Mouse (Mus musculus) heart, adult 9 months (tissue): ENCODE measurements at regions not wholly inside any gene's neighbourhood (a gene's known extent, or its start where the extent isn't known, plus 50 kb on each side); places are given as distances from the start of the nearest gene placed in this dataset.

ENCODE experiments used
- DNase-seq, 2 experiments: peaks; one replicate each; pipeline ENCODE4 v3.0.0; 2022; ENCODE audit warnings: low spot score in 2 of 2

DNA sequence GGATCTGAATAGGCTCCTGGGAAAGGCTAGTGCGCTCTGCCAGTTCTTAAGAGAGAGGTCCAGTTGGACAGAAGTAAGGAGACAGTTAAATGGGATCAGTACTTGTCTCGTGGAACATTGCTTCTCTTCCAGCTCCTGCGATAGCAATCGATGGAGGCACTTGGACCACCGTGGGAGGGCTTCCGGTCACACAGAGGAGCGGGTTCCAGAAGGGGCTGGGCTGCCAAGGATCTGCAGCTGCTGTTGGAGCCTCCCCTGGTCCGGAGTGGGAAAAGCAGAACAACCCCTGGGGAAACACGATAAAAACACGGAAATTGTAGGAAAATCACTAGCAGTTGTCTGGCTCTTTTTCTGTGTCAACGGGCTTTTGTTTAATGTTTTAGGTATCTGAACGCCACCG is 252.3 kb upstream of the Gm5148 start:
- DNase-seq: peak; percentile 91

GRCm38 (mm10) chr3:37975194-37975756 is 251.0 kb upstream of the Gm5148 start:
- DNase-seq: peak in 1 of 2 experiments; percentile 23

GRCm38 (mm10) chr3:37972931-37973330 is 248.6 kb upstream of the Gm5148 start:
- DNase-seq: no peak

DNA sequence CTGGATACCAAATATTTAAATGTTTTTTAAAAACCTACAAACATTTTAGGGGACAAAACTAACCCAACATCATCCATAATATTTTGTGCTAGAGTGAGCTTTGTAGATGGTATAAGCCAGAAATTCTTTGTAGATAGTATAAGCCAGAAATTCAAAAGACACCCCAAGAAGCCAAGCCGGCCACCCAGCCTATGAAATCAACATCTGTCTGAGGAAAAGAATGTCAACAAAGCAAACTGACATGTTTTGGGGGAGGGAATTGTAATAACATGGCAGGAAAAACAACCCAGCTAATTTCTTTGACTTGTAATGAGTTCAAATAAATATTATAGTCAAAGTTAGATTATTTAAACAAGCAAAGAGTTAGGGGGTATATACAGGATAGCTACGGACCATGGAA is 246.9 kb upstream of the Gm5148 start:
- DNase-seq: no peak

- no peak for DNase-seq
Measured at GRCm38 (mm10) chr3:37968654-37969053, 244.4 kb upstream of the Gm5148 start.

DNA sequence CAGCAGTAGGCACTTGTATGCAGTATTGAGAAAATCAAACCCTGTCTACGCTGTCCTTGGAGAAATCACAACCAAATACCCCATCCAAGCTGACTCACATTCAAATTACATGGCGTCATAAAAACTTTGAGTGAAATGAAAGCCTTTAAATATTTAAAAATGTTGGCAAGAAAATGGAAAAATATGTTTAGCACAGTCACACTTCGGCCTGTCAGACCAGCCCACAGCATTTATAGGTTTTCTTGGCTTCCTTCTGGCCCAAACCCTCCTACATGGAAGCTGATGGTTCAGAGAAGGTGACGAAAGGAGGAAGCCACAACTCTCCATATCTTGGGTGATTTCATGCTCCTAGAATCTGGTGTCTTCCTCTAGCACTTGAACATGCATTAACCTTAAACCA is 240.9 kb upstream of the Gm5148 start:
- no peak for DNase-seq

- no peak for DNase-seq
Measured at GRCm38 (mm10) chr3:37964083-37964482, 239.8 kb upstream of the Gm5148 start.

DNA sequence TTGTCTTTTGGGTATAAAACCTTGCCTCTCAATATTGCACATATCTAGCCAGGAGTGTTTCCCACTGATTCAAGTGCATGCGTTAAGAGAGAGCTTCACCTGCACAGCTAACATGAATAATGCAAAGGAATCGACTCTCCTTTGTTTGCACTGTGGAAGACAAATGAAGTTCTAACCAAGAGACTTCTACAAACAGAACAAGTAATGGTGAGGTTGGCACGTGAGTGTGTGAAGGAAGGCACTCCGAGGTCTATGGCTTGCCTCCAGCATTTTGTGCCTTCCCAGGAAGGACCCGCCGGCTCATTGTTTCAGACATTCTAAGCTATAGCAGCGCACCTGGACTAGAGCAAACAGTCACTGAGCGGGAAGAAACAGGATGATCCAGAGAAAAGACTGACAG is 238.5 kb upstream of the Gm5148 start:
- DNase-seq: no peak

DNA sequence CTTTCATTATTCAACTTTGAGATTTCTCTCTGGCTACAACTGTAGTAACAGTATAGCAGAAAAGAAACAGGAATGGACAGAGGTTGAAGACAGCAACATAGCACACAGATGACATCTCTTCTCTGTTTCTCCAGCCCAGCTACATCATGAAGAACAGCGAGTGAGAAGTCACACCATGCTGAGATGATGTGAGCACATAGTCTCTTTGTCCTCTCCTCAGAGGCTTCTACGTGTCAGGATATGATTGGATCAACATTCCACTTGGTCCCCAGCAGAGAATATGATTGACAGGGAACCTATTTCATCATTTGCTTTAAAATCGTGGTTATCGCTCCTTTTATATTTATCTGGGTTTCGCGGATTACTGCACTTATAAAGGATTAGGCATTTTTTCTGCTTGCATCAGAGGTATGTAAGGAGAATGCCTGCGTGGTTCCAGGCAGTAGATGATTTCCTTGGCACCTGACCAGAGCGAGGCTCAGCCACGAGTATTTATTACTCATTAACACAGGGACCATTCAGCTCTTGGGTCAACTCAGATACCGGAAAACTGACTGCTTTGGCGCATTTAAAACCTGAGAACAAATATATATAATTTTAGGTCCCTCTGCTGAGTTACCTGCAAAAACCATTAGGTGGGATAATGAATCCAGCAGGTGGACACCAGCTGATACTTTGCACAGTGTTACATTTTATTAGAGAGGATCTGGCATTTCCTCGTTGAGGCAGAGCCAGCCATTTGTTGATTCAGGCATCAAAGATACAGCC is 237.9 kb upstream of the Gm5148 start:
- no peak for DNase-seq

DNA sequence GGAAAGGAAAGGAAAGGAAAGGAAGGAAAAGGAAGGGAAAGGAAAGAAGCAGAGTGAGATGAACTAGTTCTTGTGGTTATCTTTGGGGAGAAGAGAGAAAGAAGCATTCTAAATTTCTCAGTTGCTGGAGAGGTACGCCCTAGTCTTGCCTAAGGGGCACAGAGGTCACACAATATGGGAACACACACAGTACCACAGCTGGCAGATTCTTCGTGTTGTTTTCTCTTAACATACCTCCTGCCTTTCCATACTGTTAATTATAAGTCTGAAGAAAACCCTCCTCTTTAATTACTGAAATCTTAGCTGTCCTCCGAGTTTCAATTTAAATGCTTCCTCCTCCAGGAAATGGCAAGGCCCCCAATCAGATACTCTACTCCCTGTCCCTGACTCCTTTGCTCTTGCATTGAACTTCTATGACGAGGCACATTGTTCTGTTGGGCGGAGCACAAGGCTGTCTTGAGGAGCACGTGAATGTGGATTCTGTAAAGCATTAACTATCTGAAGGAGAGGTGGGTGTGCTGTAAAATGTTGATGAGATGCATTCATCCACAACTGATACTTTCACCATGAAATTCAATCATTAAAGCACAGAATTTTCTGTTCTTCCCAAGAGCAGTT is 234.2 kb upstream of the Gm5148 start:
- DNase-seq: no peak

DNA sequence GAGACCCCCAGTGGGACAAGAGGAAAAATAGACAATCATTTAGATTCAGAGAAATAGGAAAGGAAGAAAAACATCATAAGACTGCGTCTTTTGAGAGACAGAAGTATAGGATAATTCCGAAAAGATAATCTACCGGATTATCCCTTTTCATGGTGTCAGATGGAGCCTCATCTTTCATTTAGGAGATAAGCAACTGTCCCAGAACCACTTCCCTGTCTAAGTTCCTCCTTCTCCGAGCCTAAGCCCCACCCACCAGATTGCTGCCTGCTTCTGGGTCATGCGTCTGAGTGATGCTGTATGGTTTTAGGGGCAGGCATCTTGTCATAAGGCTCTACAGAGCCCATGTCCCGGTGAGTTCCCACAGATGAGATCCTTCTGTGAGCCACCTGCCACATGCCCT is 232.3 kb upstream of the Gm5148 start:
- no peak for DNase-seq

- DNase-seq: no peak
Measured at GRCm38 (mm10) chr3:37952891-37953290, 228.6 kb upstream of the Gm5148 start.

GRCm38 (mm10) chr3:37952251-37952650 is 228.0 kb upstream of the Gm5148 start:
- no peak for DNase-seq

- no peak for DNase-seq
Measured at GRCm38 (mm10) chr3:37943661-37944060, 219.4 kb upstream of the Gm5148 start.

GRCm38 (mm10) chr3:37940016-37940415 is 215.7 kb upstream of the Gm5148 start:
- DNase-seq: no peak

GRCm38 (mm10) chr3:37938870-37939269 is 214.6 kb upstream of the Gm5148 start:
- DNase-seq: no peak

- peak; percentile 69 to 71 for DNase-seq
Measured at GRCm38 (mm10) chr3:37938284-37938596, 213.9 kb upstream of the Gm5148 start.

DNA sequence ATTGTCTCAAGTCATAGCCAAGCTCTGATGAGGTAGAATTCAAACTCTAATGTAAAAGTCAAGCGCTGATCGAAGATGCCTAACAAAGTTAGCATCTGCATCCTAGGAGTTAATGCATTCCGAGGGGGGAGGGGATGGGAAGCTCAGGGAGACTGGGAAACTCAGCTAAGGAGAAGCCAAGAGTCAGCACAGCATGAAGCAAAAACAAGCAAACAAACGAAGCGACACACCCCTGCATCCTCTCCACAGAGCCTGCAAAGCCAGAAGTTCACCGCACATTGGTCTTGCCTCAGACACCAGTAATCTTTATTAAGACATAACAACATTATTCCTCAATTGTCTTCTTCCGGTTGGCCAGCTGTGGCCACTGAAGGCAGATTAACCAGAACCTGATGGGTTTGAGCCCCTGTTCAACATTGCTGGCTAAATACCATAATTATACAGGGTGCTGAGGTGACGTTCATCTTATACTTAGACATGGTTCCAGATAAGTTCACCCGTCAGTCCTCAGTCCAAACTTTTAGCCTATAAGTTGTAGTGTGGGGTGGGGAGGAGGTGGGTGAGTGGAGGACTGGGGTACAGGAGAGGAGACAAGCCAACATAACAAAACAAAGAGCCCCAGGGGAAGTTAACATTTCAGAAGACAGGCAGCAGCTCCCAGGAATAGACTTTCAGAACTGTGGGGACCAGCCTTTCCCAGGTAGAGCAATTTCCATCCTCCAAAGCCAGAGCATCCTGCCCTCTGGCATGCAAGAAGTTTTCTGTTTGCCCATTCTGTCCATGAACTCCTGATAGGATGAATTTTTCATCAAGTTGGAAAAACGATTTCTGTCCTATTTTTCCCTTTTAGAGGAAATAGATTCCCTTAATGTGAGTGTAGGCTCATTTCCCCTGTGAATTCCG is 213.3 kb upstream of the Gm5148 start:
- peak in 1 of 2 experiments; percentile 33 for DNase-seq

DNA sequence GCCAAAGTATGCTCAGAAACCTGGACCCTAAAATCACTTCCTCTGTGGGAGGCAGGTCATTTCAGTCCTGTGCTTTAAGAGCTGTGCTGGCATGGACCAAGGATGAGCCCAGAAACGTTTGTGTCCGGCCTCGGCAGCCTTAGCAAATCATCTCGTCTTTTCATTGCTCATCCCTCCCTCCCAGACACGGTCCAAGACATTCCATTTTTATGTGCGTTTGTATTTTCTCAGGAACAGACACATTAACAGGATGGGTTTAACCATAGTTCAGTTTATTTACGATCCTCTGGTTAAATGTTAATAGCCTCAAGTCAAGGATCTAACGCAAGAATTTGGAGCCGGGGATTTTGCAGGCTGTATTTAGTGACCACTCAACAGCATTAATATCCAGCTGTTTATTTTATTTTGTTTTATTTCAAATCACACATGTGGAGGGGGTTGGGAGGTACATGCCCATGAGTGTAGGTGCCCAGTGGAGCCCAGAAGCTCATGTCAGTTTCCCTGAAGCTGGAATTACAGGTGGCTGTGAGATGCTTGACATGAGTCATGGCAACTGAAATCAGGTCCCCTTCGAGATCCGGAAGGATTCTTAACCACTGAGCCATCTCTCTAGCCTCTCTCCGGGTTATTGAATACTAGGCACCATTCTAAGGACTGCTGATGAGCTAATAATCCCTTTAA is 212.1 kb upstream of the Gm5148 start:
- DNase-seq: no peak

- DNase-seq: peak; percentile 57 to 72
Measured at GRCm38 (mm10) chr3:37934905-37935708, 210.8 kb upstream of the Gm5148 start.

DNA sequence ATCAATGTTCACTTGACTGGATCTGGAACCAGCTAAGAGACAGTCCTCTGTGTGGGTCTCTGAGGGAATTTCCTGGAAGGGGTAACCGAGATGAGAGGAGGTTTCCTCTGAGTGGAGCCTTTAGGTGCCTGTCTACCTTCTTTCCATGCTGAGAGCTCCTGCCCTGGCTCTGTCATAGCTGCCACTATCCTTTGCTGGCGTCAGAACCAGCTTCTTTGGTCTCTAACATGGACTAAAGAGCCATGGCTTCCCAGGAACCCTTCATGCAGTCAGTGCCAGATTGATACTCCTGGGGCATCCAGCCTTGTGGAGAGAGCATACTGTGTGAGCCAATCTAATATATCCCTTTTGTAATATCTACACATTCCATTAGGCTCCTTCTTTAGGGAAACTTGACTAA is 209.9 kb upstream of the Gm5148 start:
- no peak for DNase-seq
